Mouse (Mus musculus): ENCODE measurements around the gene Slc27a2. TPM values are rescaled to one million over a fixed set of nuclear protein-coding genes. Genes with fewer than 3 reads are reported as not detected.

The Slc27a2 gene
- total RNA-seq, 2 experiments from 2014 or later = not detected

Other genes starting within 250 kb of the Slc27a2 start
- gene Atp8b4, start 51.7 kb upstream of the Slc27a2 start, total RNA-seq (2015; ENCODE audit: low replicate concordance) = 24.9 and 31.0 TPM in 2 replicates
- 14.8 and 16.6 TPM in 2 replicates for gene Atp8b4, start 51.7 kb upstream of the Slc27a2 start, total RNA-seq (2017; ENCODE audit: low replicate concordance)
- 2.5 and 42.5 TPM in 2 replicates for gene Hdc, start 66.9 kb downstream of the Slc27a2 start, total RNA-seq (2015; ENCODE audit: low replicate concordance)
- gene Hdc, start 66.9 kb downstream of the Slc27a2 start, total RNA-seq (2017; ENCODE audit: low replicate concordance) = 6.0 and 17.5 TPM in 2 replicates
- 27.0 and 62.0 TPM in 2 replicates for gene Gabpb1, start 123.9 kb downstream of the Slc27a2 start, total RNA-seq (2015; ENCODE audit: low replicate concordance)
- 31.1 and 39.0 TPM in 2 replicates for gene Gabpb1, start 123.9 kb downstream of the Slc27a2 start, total RNA-seq (2017; ENCODE audit: low replicate concordance)
- 36.0 and 44.0 TPM in 2 replicates for gene Usp8, start 154.9 kb downstream of the Slc27a2 start, total RNA-seq (2015; ENCODE audit: low replicate concordance)
- 29.5 and 36.7 TPM in 2 replicates for gene Usp8, start 154.9 kb downstream of the Slc27a2 start, total RNA-seq (2017; ENCODE audit: low replicate concordance)
- gene Usp50, start 231.1 kb downstream of the Slc27a2 start, total RNA-seq (2015; ENCODE audit: low replicate concordance) = not detected in 2 replicates
- gene Usp50, start 231.1 kb downstream of the Slc27a2 start, total RNA-seq (2017; ENCODE audit: low replicate concordance) = 0.77 TPM in 1 of 2 replicates, not detected in the other

All from erythroid progenitor cell, adult 5-6 weeks (primary cell).